Mouse (Mus musculus): ENCODE measurements around the gene Lss.
A peak's percentile ranks its signal among the peaks of the same experiment; 100 is the strongest.

DNA sequence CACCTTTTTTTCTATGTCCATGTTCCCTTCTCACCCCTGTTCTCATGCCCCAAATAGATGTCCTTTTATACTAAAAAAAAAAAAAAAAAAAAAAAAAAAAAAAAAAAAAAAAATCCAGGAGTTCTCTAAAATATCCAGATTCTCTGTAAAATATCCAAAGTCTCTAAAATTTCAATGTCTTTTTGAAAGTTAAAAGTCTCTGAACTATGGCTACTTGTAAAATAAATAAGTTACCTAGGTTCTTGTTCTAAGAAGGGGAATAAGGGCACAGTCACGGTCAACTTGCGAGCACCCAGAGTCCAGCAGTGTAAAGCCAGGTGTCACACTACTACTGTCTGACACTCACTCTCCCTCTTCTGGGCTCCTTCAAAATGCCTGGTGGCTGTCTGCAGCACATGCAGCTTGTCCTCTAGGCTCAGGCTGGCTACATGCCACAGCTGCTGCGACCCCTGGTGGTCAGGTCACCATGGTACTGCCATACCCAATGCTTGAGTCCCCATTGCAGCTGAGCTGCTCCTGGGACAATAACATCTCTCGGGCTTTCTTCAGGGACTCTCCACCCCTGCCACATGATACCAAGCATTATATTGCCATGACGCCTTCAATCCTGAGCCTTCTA is 18.3 kb upstream of the Lss start:
- TF ChIP-seq CTCF (IDR thresholded peaks at IDR 0.05; ENCODE audit: borderline replicate concordance, insufficient read depth, low read length) (peak; percentile 87), POLR2A (IDR thresholded peaks at IDR 0.05; ENCODE audit: low read depth, low read length) (no peak)
